In the genomic region with DNA sequence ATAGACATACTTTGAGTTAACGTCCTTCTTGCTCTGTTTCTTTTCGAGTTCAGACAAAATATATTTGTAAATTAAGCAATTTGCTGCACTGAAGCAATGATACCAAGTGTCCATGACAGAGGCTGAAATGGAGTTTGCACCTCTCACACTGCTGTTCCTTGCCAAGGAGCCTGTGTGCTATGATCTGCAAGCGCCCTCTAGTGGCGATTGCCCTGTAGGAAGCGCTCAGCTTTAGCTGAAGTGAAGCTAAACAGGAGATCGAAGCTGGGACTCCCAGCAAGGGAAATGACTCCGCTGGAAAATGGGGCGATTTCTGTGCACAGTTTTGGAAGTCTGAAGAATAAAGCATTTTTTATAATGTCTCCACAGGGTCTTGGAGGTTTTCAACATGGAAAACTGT, we compare ENCODE assay signal across 9 mouse cellular contexts.
A peak's percentile ranks its signal among the peaks of the same experiment; 100 is the strongest.
DNase-seq lines count a peak whose midpoint lies in the region; ATAC-seq and TF ChIP-seq lines count a peak whose summit lies in the region.
"Had no signal": no experiment of that assay in that cellular context is flagged by ENCODE, and none has a peak within 500 bp of the region (broad histone marks: within the 10 kb centered on the region; RNA-seq: fewer than 3 reads in every experiment).

No protein-coding gene starts in this region.

- no peaks in the 10 kb centered on the region for H3K4me1 ChIP-seq in embryonic facial prominence, embryonic 11.5 days (ENCODE audit: control insufficient read depth, insufficient read depth, low read length)
- no peaks in the 10 kb centered on the region for H3K4me1 ChIP-seq in heart, embryonic 10.5 days
- H3K4me1 ChIP-seq in kidney, postnatal 0 days (replicated peaks; ENCODE audit: insufficient read depth, low read length) = no peaks in the 10 kb centered on the region
- no peaks in the 10 kb centered on the region for H3K4me1 ChIP-seq in liver, embryonic 11.5 days (replicated peaks; ENCODE audit: control insufficient read depth, insufficient read depth, low read length)
- no peaks in the 10 kb centered on the region for H3K4me1 ChIP-seq in neural tube, embryonic 13.5 days (replicated peaks)
- H3K4me1 ChIP-seq: embryonic facial prominence, embryonic 13.5 days had no signal

- H3K27me3 ChIP-seq in embryonic facial prominence, embryonic 11.5 days (ENCODE audit: control insufficient read depth, insufficient read depth, low read length) = no peaks in the 10 kb centered on the region
- no peaks in the 10 kb centered on the region for H3K27me3 ChIP-seq in heart, embryonic 10.5 days (ENCODE audit: insufficient read depth, poor library complexity, severe bottlenecking)
- no peaks in the 10 kb centered on the region for H3K27me3 ChIP-seq in kidney, postnatal 0 days (ENCODE audit: insufficient read depth, low read length)
- H3K27me3 ChIP-seq in liver, embryonic 11.5 days (replicated peaks; ENCODE audit: control insufficient read depth, insufficient read depth, low read length) = no peaks in the 10 kb centered on the region
- H3K27me3 ChIP-seq in neural tube, embryonic 13.5 days = no peaks in the 10 kb centered on the region
- H3K27me3 ChIP-seq: embryonic facial prominence, embryonic 13.5 days had no signal

- H3K4me2 ChIP-seq in embryonic facial prominence, embryonic 11.5 days (ENCODE audit: low read depth, low read length) = no peak overlapping the region
- H3K4me2 ChIP-seq in kidney, postnatal 0 days (ENCODE audit: low read length) = no peak overlapping the region
- H3K4me2 ChIP-seq in liver, embryonic 11.5 days = no peak overlapping the region
- H3K4me2 ChIP-seq in neural tube, embryonic 13.5 days = no peak overlapping the region
- H3K4me2 ChIP-seq: embryonic facial prominence, embryonic 13.5 days had no signal

- no peaks in the 10 kb centered on the region for H3K9me3 ChIP-seq in embryonic facial prominence, embryonic 11.5 days (replicated peaks; ENCODE audit: control insufficient read depth, low read length)
- no peaks in the 10 kb centered on the region for H3K9me3 ChIP-seq in heart, embryonic 10.5 days
- H3K9me3 ChIP-seq in kidney, postnatal 0 days (replicated peaks; ENCODE audit: low read length) = no peaks in the 10 kb centered on the region
- no peaks in the 10 kb centered on the region for H3K9me3 ChIP-seq in liver, embryonic 11.5 days (ENCODE audit: control insufficient read depth, low read length)
- H3K9me3 ChIP-seq in neural tube, embryonic 13.5 days = no peaks in the 10 kb centered on the region
- H3K9me3 ChIP-seq: embryonic facial prominence, embryonic 13.5 days had no signal

- 7% methylated on average over 8 of the region's 8 CpGs for WGBS in embryonic facial prominence, embryonic 11.5 days
- whole genome bisulfite sequencing in heart, embryonic 10.5 days = 4% methylated on average over 8 of the region's 8 CpGs
- 6% methylated on average over 8 of the region's 8 CpGs for WGBS in kidney, postnatal 0 days
- 4% methylated on average over 8 of the region's 8 CpGs for WGBS in liver, embryonic 11.5 days
- 3% methylated on average over 8 of the region's 8 CpGs for WGBS in neural tube, embryonic 13.5 days

- DNase-seq in B cell, adult 2 months = peak; percentile 7 to 17
- peak; percentile 73 to 84 for DNase-seq in adrenal gland, postnatal 36 days
- peak; percentile 95 for DNase-seq in embryonic facial prominence, embryonic 11.5 days (ENCODE audit: low spot score)
- DNase-seq in heart, embryonic 10.5 days (ENCODE audit: low spot score) = peak; percentile 84
- peak; percentile 90 for DNase-seq in kidney, postnatal 0 days (ENCODE audit: low spot score)
- peak; percentile 49 for DNase-seq in liver, embryonic 11.5 days (ENCODE audit: low spot score)
- peak; percentile 87 for DNase-seq in testis, postnatal 10 days (ENCODE audit: low spot score)

- H3K27ac ChIP-seq in embryonic facial prominence, embryonic 11.5 days (replicated peaks; ENCODE audit: low read depth, low read length) = no peak overlapping the region
- H3K27ac ChIP-seq in heart, embryonic 10.5 days = no peak overlapping the region
- H3K27ac ChIP-seq in kidney, postnatal 0 days = no peak overlapping the region
- H3K27ac ChIP-seq in liver, embryonic 11.5 days (ENCODE audit: low read depth, low read length) = no peak overlapping the region
- H3K27ac ChIP-seq in neural tube, embryonic 13.5 days (replicated peaks) = no peak overlapping the region
- H3K27ac ChIP-seq: embryonic facial prominence, embryonic 13.5 days had no signal

- TF ChIP-seq CTCF in kidney, postnatal 0 days (IDR thresholded peaks at IDR 0.05; ENCODE audit: low read depth) = peak; percentile 97

- H3K36me3 ChIP-seq in embryonic facial prominence, embryonic 11.5 days (replicated peaks; ENCODE audit: control insufficient read depth, insufficient read depth, low read depth, low read length) = no peaks in the 10 kb centered on the region
- no peaks in the 10 kb centered on the region for H3K36me3 ChIP-seq in heart, embryonic 10.5 days
- H3K36me3 ChIP-seq in kidney, postnatal 0 days (ENCODE audit: insufficient read depth, low read length) = no peaks in the 10 kb centered on the region
- no peaks in the 10 kb centered on the region for H3K36me3 ChIP-seq in liver, embryonic 11.5 days (ENCODE audit: control insufficient read depth, insufficient read depth, low read length)
- no peaks in the 10 kb centered on the region for H3K36me3 ChIP-seq in neural tube, embryonic 13.5 days
- H3K36me3 ChIP-seq: embryonic facial prominence, embryonic 13.5 days had no signal

- 0 out of 2 replicates have a peak, but pooled peaks have one; percentile 78 for ATAC-seq in embryonic facial prominence, embryonic 11.5 days (replicated peaks; ENCODE audit: insufficient number of reproducible peaks, low FRiP score, low TSS enrichment, low read depth)
- peak; percentile 63; the same call in 1 of the 2 replicates for ATAC-seq in kidney, postnatal 0 days (replicated peaks; ENCODE audit: low FRiP score, low read depth)
- ATAC-seq in liver, embryonic 11.5 days (replicated peaks; ENCODE audit: low FRiP score) = peak; percentile 62
- peak; percentile 79; the same call in 1 of the 2 replicates for ATAC-seq in neural tube, embryonic 13.5 days (ENCODE audit: low read depth)

- H3K4me3 ChIP-seq in embryonic facial prominence, embryonic 11.5 days (ENCODE audit: low read depth, low read length) = no peak overlapping the region
- no peak overlapping the region for H3K4me3 ChIP-seq in heart, embryonic 10.5 days
- no peak overlapping the region for H3K4me3 ChIP-seq in kidney, postnatal 0 days (replicated peaks; ENCODE audit: low read depth, low read length)
- H3K4me3 ChIP-seq in liver, embryonic 11.5 days (ENCODE audit: low read depth, low read length) = no peak overlapping the region
- no peak overlapping the region for H3K4me3 ChIP-seq in neural tube, embryonic 13.5 days
- H3K4me3 ChIP-seq: embryonic facial prominence, embryonic 13.5 days had no signal

- no peak overlapping the region for H3K9ac ChIP-seq in embryonic facial prominence, embryonic 11.5 days (replicated peaks; ENCODE audit: low read length)
- H3K9ac ChIP-seq in kidney, postnatal 0 days (ENCODE audit: low read depth, low read length) = no peak overlapping the region
- no peak overlapping the region for H3K9ac ChIP-seq in liver, embryonic 11.5 days (ENCODE audit: low read depth, low read length)
- no peak overlapping the region for H3K9ac ChIP-seq in neural tube, embryonic 13.5 days
- H3K9ac ChIP-seq: embryonic facial prominence, embryonic 13.5 days had no signal

Comparison
In these comparisons a context has a peak if more than half of its experiments do, and no peak if none do; other contexts are left out.
1. DNase-seq: peak in every context shown above with its lines; median percentile 95 in embryonic facial prominence, embryonic 11.5 days; 90 in kidney, postnatal 0 days; 87 in testis, postnatal 10 days; 84 in heart, embryonic 10.5 days; 78 in adrenal gland, postnatal 36 days; 49 in liver, embryonic 11.5 days; 12 in B cell, adult 2 months.